In genomic region chr11:97676050-97676754, GRCm38 (mm10) we compare ENCODE assay signal across 19 mouse cellular contexts. TPM values are rescaled to one million over a fixed set of nuclear protein-coding genes. Genes with fewer than 3 reads are reported as not detected.
A peak's percentile ranks its signal among the peaks of the same experiment; 100 is the strongest.
DNase-seq lines count a peak whose midpoint lies in the region; ATAC-seq and TF ChIP-seq lines count a peak whose summit lies in the region.
"Had no signal": no experiment of that assay in that cellular context is flagged by ENCODE, and none has a peak within 500 bp of the region (broad histone marks: within the 10 kb centered on the region; RNA-seq: fewer than 3 reads in every experiment).

No protein-coding gene starts in this region.

- 65% methylated on average over 15 of the region's 15 CpGs for WGBS in heart, embryonic 10.5 days
- WGBS in heart, embryonic 12.5 days: 75% methylated on average over 15 of the region's 15 CpGs
- 75% methylated on average over 15 of the region's 15 CpGs for WGBS in midbrain, embryonic 10.5 days
- WGBS in midbrain, embryonic 16.5 days: 81% methylated on average over 15 of the region's 15 CpGs
- 68% methylated on average over 14 of the region's 15 CpGs for WGBS in lung, postnatal 0 days

- TF ChIP-seq EP300 in lung, postnatal 0 days (IDR thresholded peaks at IDR 0.05): no peak

- 0 out of 2 replicates have a peak overlapping the region, but pooled peaks have one; percentile 5 for H3K4me3 ChIP-seq in heart, embryonic 10.5 days
- no peak overlapping the region for H3K4me3 ChIP-seq in heart, embryonic 12.5 days
- no peak overlapping the region for H3K4me3 ChIP-seq in midbrain, embryonic 10.5 days
- H3K4me3 ChIP-seq in midbrain, embryonic 16.5 days (ENCODE audit: low read depth, low read length): no peak overlapping the region
- H3K4me3 ChIP-seq in lung, postnatal 0 days (ENCODE audit: low read depth, low read length): no peak overlapping the region
- H3K4me3 ChIP-seq: left cerebral cortex, adult 2 months; limb, embryonic 12.5 days; liver, embryonic 13.5 days had no signal

- H3K27me3 ChIP-seq in heart, embryonic 10.5 days (ENCODE audit: insufficient read depth, poor library complexity, severe bottlenecking): no peaks in the 10 kb centered on the region
- H3K27me3 ChIP-seq in heart, embryonic 12.5 days (replicated peaks): no peaks in the 10 kb centered on the region
- peaks cover 4% of the 10 kb centered on the region; the same call in 1 of the 2 replicates for H3K27me3 ChIP-seq in midbrain, embryonic 10.5 days (ENCODE audit: low read depth, poor library complexity, severe bottlenecking)
- no peaks in the 10 kb centered on the region for H3K27me3 ChIP-seq in midbrain, embryonic 16.5 days (ENCODE audit: control insufficient read depth, insufficient read depth, low read depth, low read length)
- H3K27me3 ChIP-seq in lung, postnatal 0 days (replicated peaks; ENCODE audit: insufficient read depth, low read length): no peaks in the 10 kb centered on the region
- H3K27me3 ChIP-seq: limb, embryonic 12.5 days; liver, embryonic 13.5 days; Patski had no signal

- H3K4me1 ChIP-seq in heart, embryonic 10.5 days: peaks cover 36% of the 10 kb centered on the region
- H3K4me1 ChIP-seq in heart, embryonic 12.5 days (replicated peaks): peaks cover 12% of the 10 kb centered on the region
- peaks cover 47% of the 10 kb centered on the region for H3K4me1 ChIP-seq in midbrain, embryonic 10.5 days
- H3K4me1 ChIP-seq in midbrain, embryonic 16.5 days (ENCODE audit: control insufficient read depth, insufficient read depth, low read length): peaks cover 5% of the 10 kb centered on the region; the same call in 1 of the 2 replicates
- 0 out of 2 replicates have a peak, but pooled peaks cover 6% of the 10 kb centered on the region for H3K4me1 ChIP-seq in lung, postnatal 0 days (ENCODE audit: insufficient read depth, low read depth, low read length)
- H3K4me1 ChIP-seq: liver, embryonic 13.5 days had no signal

- no peak overlapping the region for H3K4me2 ChIP-seq in heart, embryonic 12.5 days
- no peak overlapping the region for H3K4me2 ChIP-seq in midbrain, embryonic 16.5 days (ENCODE audit: low read length)
- no peak overlapping the region for H3K4me2 ChIP-seq in lung, postnatal 0 days (replicated peaks; ENCODE audit: low read depth, low read length)
- H3K4me2 ChIP-seq: limb, embryonic 12.5 days; liver, embryonic 13.5 days had no signal

- ATAC-seq in heart, embryonic 12.5 days (ENCODE audit: insufficient number of reproducible peaks, low FRiP score): no peak
- no peak for ATAC-seq in midbrain, embryonic 16.5 days
- ATAC-seq in lung, postnatal 0 days: peak; percentile 70
- ATAC-seq in megakaryocyte-erythroid progenitor cell, adult 5-6 weeks (replicated peaks; ENCODE audit: low FRiP score, low TSS enrichment, poor library complexity, severe bottlenecking): no peak
- ATAC-seq: Patski had no signal

- H3K9me3 ChIP-seq in heart, embryonic 10.5 days: no peaks in the 10 kb centered on the region
- H3K9me3 ChIP-seq in heart, embryonic 12.5 days (replicated peaks): no peaks in the 10 kb centered on the region
- no peaks in the 10 kb centered on the region for H3K9me3 ChIP-seq in midbrain, embryonic 10.5 days (replicated peaks)
- H3K9me3 ChIP-seq in midbrain, embryonic 16.5 days (replicated peaks; ENCODE audit: control insufficient read depth, low read length, poor library complexity, severe bottlenecking): no peaks in the 10 kb centered on the region
- H3K9me3 ChIP-seq in lung, postnatal 0 days (ENCODE audit: low read length): no peaks in the 10 kb centered on the region
- H3K9me3 ChIP-seq: limb, embryonic 12.5 days; liver, embryonic 13.5 days had no signal

- DNase-seq in heart, embryonic 10.5 days (ENCODE audit: low spot score): no peak
- no peak for DNase-seq in midbrain, embryonic 10.5 days (ENCODE audit: low spot score)
- peak; percentile 58 for DNase-seq in lung, postnatal 0 days (ENCODE audit: low spot score)
- no peak for DNase-seq in c-Kit-positive CD71-positive TER-119-positive erythroid progenitor cells, embryonic 14.5 days (ENCODE audit: low spot score)
- DNase-seq: B cell, adult 2 months; cerebellum, postnatal 10 days; gastrocnemius, postnatal 10 days; heart, adult 18-20 months; kidney, adult 18-20 months; kidney, postnatal 10 days; liver, embryonic 13.5 days; retina, postnatal 1 day; right cerebral cortex, postnatal 4 days had no signal

- peak overlapping the region; percentile 42; the same call in 1 of the 2 replicates for H3K27ac ChIP-seq in heart, embryonic 10.5 days
- H3K27ac ChIP-seq in heart, embryonic 12.5 days (ENCODE audit: poor library complexity, severe bottlenecking): no peak overlapping the region
- H3K27ac ChIP-seq in midbrain, embryonic 10.5 days (replicated peaks): peak overlapping the region; percentile 46
- no peak overlapping the region for H3K27ac ChIP-seq in midbrain, embryonic 16.5 days (ENCODE audit: low read length)
- peak overlapping the region; percentile 51 for H3K27ac ChIP-seq in lung, postnatal 0 days (ENCODE audit: low read length)
- H3K27ac ChIP-seq: left cerebral cortex, adult 2 months; limb, embryonic 12.5 days; liver, embryonic 13.5 days had no signal

- peaks cover 94% of the 10 kb centered on the region for H3K36me3 ChIP-seq in heart, embryonic 10.5 days
- H3K36me3 ChIP-seq in heart, embryonic 12.5 days: peaks cover 94% of the 10 kb centered on the region
- peaks cover 99% of the 10 kb centered on the region for H3K36me3 ChIP-seq in midbrain, embryonic 10.5 days
- peaks cover 26% of the 10 kb centered on the region for H3K36me3 ChIP-seq in midbrain, embryonic 16.5 days (ENCODE audit: control insufficient read depth, insufficient read depth, low read length)
- peaks cover 22% of the 10 kb centered on the region for H3K36me3 ChIP-seq in lung, postnatal 0 days (ENCODE audit: insufficient read depth, low read length)

- no peak overlapping the region for H3K9ac ChIP-seq in heart, embryonic 12.5 days
- H3K9ac ChIP-seq in midbrain, embryonic 16.5 days (ENCODE audit: low read depth, low read length): no peak overlapping the region
- no peak overlapping the region for H3K9ac ChIP-seq in lung, postnatal 0 days (replicated peaks; ENCODE audit: low read depth)
- H3K9ac ChIP-seq: limb, embryonic 12.5 days; liver, embryonic 13.5 days had no signal

- no peak for TF ChIP-seq CTCF in lung, postnatal 0 days (IDR thresholded peaks at IDR 0.05)

RNA-seq across cellular contexts. Expression of gene Cisd3, which starts 9.4 kb away (rescaled TPM):
- polyA plus RNA-seq in heart, embryonic 10.5 days (2016; fragmentation: Nextera tagmentation; extraction: Ambion mirVana): 49.8 and 52.8 TPM in 2 replicates
- 40.5 and 44.8 TPM in 2 replicates for polyA plus RNA-seq in heart, embryonic 12.5 days (2016; fragmentation: Nextera tagmentation; extraction: Ambion mirVana)
- 20.5 and 21.7 TPM in 2 replicates for polyA plus RNA-seq in midbrain, embryonic 10.5 days (2016; fragmentation: Nextera tagmentation; extraction: Ambion mirVana)
- 24.4 and 29.8 TPM in 2 replicates for polyA plus RNA-seq in midbrain, embryonic 16.5 days (2015; fragmentation: Nextera tagmentation; extraction: Ambion mirVana)
- 59.1 and 63.8 TPM in 2 replicates for polyA plus RNA-seq in lung, postnatal 0 days (2015; fragmentation: Nextera tagmentation; extraction: Ambion mirVana)
- 10.1 TPM in 1 of 2 replicates, not detected in the other for total RNA-seq in megakaryocyte-erythroid progenitor cell, adult 5-6 weeks (2014; fragmentation: Nextera tagmentation)
- total RNA-seq in megakaryocyte-erythroid progenitor cell, adult 5-6 weeks (2017): 15.9 TPM in 1 of 2 replicates, not detected in the other

RNA-seq across cellular contexts. Expression of gene Mllt6, which starts 13.0 kb away (rescaled TPM):
- polyA plus RNA-seq in heart, embryonic 10.5 days (2016; fragmentation: Nextera tagmentation; extraction: Ambion mirVana): 1.7 and 2.2 TPM in 2 replicates
- polyA plus RNA-seq in heart, embryonic 12.5 days (2016; fragmentation: Nextera tagmentation; extraction: Ambion mirVana): 1.8 and 2.2 TPM in 2 replicates
- polyA plus RNA-seq in midbrain, embryonic 10.5 days (2016; fragmentation: Nextera tagmentation; extraction: Ambion mirVana): 2.1 and 2.6 TPM in 2 replicates
- 3.3 and 3.5 TPM in 2 replicates for polyA plus RNA-seq in midbrain, embryonic 16.5 days (2015; fragmentation: Nextera tagmentation; extraction: Ambion mirVana)
- 3.0 and 3.5 TPM in 2 replicates for polyA plus RNA-seq in lung, postnatal 0 days (2015; fragmentation: Nextera tagmentation; extraction: Ambion mirVana)
- total RNA-seq in megakaryocyte-erythroid progenitor cell, adult 5-6 weeks (2014; fragmentation: Nextera tagmentation): 5.4 and 6.1 TPM in 2 replicates
- 4.8 and 5.4 TPM in 2 replicates for total RNA-seq in megakaryocyte-erythroid progenitor cell, adult 5-6 weeks (2017)

RNA-seq across cellular contexts. Expression of gene Pcgf2, which starts 24.1 kb away (rescaled TPM):
- 9.7 and 13.5 TPM in 2 replicates for polyA plus RNA-seq in heart, embryonic 10.5 days (2016; fragmentation: Nextera tagmentation; extraction: Ambion mirVana)
- 11.0 and 12.3 TPM in 2 replicates for polyA plus RNA-seq in heart, embryonic 12.5 days (2016; fragmentation: Nextera tagmentation; extraction: Ambion mirVana)
- 16.0 and 18.6 TPM in 2 replicates for polyA plus RNA-seq in midbrain, embryonic 10.5 days (2016; fragmentation: Nextera tagmentation; extraction: Ambion mirVana)
- 18.2 and 19.1 TPM in 2 replicates for polyA plus RNA-seq in midbrain, embryonic 16.5 days (2015; fragmentation: Nextera tagmentation; extraction: Ambion mirVana)
- polyA plus RNA-seq in lung, postnatal 0 days (2015; fragmentation: Nextera tagmentation; extraction: Ambion mirVana): 10.5 TPM in 2 replicates
- total RNA-seq in megakaryocyte-erythroid progenitor cell, adult 5-6 weeks (2014; fragmentation: Nextera tagmentation): 6.8 and 19.0 TPM in 2 replicates
- total RNA-seq in megakaryocyte-erythroid progenitor cell, adult 5-6 weeks (2017): 0.23 and 0.28 TPM in 2 replicates

RNA-seq across cellular contexts. Expression of gene Psmb3, which starts 27.0 kb away (rescaled TPM):
- 517 and 557 TPM in 2 replicates for polyA plus RNA-seq in heart, embryonic 10.5 days (2016; fragmentation: Nextera tagmentation; extraction: Ambion mirVana)
- 342 and 374 TPM in 2 replicates for polyA plus RNA-seq in heart, embryonic 12.5 days (2016; fragmentation: Nextera tagmentation; extraction: Ambion mirVana)
- 606 and 631 TPM in 2 replicates for polyA plus RNA-seq in midbrain, embryonic 10.5 days (2016; fragmentation: Nextera tagmentation; extraction: Ambion mirVana)
- 387 and 401 TPM in 2 replicates for polyA plus RNA-seq in midbrain, embryonic 16.5 days (2015; fragmentation: Nextera tagmentation; extraction: Ambion mirVana)
- polyA plus RNA-seq in lung, postnatal 0 days (2015; fragmentation: Nextera tagmentation; extraction: Ambion mirVana): 350 and 419 TPM in 2 replicates
- 226 and 360 TPM in 2 replicates for total RNA-seq in megakaryocyte-erythroid progenitor cell, adult 5-6 weeks (2014; fragmentation: Nextera tagmentation)
- total RNA-seq in megakaryocyte-erythroid progenitor cell, adult 5-6 weeks (2017): 171 and 175 TPM in 2 replicates

RNA-seq across cellular contexts. Expression of gene Epop, which starts 46.7 kb away (rescaled TPM):
- 1.9 and 8.5 TPM in 2 replicates for polyA plus RNA-seq in heart, embryonic 10.5 days (2016; fragmentation: Nextera tagmentation; extraction: Ambion mirVana)
- 2.0 and 2.5 TPM in 2 replicates for polyA plus RNA-seq in heart, embryonic 12.5 days (2016; fragmentation: Nextera tagmentation; extraction: Ambion mirVana)
- polyA plus RNA-seq in midbrain, embryonic 10.5 days (2016; fragmentation: Nextera tagmentation; extraction: Ambion mirVana): 10.4 and 13.3 TPM in 2 replicates
- 1.2 and 1.3 TPM in 2 replicates for polyA plus RNA-seq in midbrain, embryonic 16.5 days (2015; fragmentation: Nextera tagmentation; extraction: Ambion mirVana)
- polyA plus RNA-seq in lung, postnatal 0 days (2015; fragmentation: Nextera tagmentation; extraction: Ambion mirVana): 3.5 and 4.1 TPM in 2 replicates
- 2.6 and 2.9 TPM in 2 replicates for total RNA-seq in megakaryocyte-erythroid progenitor cell, adult 5-6 weeks (2014; fragmentation: Nextera tagmentation)
- 0.61 and 2.6 TPM in 2 replicates for total RNA-seq in megakaryocyte-erythroid progenitor cell, adult 5-6 weeks (2017)

Comparison
In these comparisons a context has a peak if more than half of its experiments do, and no peak if none do; other contexts are left out.
1. H3K27ac ChIP-seq: peak in heart, embryonic 10.5 days (single experiment), midbrain, embryonic 10.5 days (single experiment) and lung, postnatal 0 days (single experiment); none in heart, embryonic 12.5 days (single experiment) and midbrain, embryonic 16.5 days (single experiment).